Mouse (Mus musculus): ENCODE results near the gene Aimp1.
A peak's percentile ranks its signal among the peaks of the same experiment; 100 is the strongest.

Gene Aimp1

DNA sequence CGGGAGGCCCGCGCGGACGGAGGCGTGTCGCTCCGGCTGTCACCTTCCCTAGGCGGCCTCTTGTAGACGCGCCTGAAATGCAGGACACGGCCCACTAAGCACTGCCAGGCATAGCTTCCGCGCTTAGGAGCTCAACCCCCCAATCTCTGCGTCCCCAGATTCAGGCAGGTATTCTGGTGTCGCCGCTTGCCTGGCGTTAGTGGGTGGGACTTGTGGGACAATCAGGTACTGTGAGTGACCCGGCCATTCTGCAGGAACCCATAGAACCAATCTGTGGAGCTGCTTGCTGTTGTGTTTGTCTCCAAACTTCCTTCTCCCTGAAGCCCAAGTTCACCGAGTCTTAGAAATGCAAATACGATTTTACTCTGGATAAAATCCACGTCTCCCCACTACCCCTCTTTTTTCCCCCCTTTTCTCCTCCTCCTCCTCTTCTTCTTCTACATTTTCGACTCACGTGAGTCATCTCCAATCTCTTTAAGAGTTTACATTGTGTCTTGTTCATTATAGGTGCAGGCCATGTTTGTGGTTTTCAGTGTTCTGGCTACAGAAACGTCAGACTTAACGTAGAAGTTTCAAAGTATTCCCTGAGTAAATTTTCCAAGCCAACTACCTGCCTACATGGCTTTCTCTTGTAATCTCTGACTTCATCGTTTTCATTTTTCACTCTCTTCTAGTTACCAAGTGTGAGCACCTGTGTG is at the start of gene Aimp1:
Gene Aimp1, minus strand, starts transcription at position 140 of the 698 bp plus-strand sequence.
- DNase-seq, result no peak

DNA sequence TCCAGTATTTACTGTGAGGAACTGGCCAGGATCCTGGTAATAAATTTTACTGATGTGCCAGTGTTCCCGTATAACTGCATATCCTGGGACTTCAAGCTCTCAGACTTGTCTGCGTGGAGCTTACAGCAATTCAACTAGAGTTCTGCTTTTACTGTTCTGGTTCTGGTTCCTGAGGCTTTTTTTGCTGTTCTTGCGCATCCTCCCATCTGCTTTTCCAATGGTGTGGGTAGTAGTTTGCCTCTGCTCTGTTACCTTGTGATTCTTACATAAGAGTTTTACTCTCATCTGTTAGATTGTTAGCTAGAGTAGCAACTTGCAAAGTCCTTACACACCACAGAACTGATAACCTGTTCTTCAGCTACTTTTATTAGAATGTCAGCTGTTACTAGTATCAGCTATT is 40.2 kb upstream of the Aimp1 start:
- DNase-seq, result no peak

DNA sequence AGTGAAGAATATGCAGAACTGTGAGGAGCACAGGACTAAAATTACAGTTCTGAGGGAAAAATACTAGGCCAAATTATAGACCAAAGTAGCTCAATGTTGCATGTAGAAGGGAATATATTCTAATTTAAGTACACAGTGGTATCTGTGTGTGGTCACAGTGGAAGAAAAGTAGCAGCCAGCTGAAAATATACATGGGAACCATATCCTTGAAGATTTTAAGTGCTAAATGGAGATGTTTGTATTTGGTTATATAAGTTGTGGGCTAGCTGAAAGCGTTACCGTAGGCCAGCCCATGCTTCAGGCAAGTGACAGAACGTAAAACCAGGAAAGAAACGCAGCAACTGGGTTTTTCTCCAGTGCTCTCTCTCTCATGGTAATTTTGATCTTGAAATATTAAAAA is 33.1 kb upstream of the Aimp1 start:
- DNase-seq, result no peak

DNA sequence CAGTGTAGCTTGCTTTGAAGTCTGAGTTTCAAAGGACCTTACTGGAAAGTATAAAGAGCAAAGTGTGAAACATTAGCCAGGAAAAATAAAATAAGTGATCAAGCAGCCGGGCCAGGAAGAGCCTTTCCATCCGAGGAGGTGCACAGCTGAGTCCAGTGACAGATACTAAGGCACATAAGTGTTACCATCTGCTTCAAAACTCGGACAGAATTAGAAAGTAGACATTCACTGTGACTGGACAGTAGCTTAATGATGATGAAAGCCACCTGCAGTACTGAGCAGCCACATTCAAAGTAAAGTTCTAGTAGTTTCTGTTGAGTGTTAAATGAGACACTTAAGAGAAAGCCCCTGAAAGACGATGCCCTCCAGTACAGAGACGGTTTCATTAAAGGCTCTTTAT is 29.7 kb upstream of the Aimp1 start:
- no peak for DNase-seq

DNA sequence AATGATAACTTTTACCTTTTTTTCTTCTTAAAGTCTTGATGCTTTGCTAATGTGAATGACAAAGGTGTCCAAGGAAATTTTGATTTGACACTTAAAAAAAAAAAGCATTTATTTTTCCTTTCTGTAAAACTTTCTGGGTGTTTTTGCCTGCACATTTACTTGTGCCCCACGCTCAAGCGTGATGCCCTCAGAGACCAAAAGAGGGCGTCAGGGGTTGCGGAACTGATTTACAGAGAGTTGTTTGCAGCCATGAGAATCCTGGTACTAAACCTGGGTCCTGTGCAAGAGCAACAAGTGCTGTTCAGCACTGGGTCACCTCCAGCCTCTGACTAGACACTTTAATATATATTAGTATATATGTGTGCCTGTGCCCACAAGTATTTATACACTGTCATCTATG is 22.8 kb upstream of the Aimp1 start:
- no peak for DNase-seq

DNA sequence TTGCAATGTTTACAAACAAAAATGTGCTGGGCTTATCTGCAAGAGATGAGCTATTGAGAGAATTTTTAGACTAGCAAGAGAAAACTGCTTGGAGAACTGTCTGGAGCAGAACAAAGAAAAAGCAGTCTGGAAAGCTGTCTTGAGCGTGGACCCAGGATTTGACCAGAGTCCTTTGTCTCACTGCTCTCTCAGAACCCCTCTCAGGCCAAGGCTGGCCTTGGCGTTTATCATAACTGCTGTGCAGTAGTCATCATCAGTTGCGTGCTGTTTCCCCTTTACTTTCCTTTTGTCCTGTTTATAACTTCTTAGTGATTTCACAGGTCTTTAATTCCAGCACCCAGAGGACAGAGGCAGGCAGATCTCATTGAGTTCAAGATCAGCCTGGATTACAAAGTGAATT is 20.0 kb upstream of the Aimp1 start:
- DNase-seq, result no peak

DNA sequence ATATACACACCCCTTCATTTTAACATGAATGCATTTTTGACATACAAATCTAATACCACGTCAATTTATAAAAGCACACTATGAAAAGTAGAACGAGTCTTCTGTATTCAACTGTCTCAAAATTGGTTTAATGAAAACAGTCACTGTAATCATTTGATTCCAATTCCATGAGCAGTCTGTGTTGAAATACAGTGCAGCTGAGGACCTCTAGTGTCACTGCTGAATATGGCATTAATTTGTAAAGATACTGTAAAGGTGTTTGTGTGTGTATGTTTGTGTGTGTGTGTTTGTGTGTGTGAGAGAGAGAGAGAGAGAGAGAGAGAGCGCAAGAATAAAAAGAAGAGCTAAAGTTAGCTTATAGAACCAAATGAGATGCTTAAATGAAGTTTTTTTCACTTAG is 17.2 kb upstream of the Aimp1 start:
- DNase-seq, result no peak

DNA sequence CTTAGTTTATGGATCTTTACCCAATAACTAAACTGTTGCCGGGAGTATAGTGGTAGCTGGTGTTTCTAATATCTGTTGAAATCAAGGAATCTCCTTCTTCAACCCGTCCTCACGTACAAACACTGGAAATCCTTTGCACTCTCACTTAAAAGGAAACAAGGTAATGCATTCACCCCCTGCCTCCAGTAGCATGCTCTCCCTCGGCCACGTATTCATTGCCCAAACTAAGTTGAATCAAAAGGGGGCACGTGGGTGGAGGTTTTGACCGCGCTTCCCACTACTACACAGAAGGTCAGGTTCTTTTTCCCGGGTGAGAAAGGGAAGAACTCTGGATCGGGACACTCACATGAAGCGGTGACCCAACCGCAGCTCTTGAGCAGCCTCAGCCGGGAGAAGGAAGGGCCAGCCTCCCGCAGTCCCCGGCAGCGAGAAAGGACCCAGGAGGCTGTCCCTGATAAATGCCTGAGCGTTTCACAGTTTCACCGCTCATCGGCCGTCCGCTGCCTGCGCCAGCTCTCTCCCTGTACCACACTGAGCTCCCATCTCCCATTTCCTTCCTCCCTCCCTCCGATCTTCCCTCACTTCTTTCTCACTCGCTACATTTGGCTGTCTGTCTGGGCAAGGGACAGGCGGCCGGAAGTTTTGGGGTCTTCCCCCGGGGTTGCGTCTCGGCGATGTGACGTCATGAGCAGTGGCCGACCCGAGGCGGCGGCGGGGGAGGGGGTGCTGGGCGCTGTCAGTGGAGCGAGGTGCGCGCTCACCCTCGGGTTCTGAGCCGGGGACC is 531 bp downstream of the Aimp1 start, which contains the start of gene Tbck:
Gene Tbck, plus strand, starts transcription at position 698 of the 784 bp plus-strand sequence.
- peak; percentile 95 for DNase-seq

DNA sequence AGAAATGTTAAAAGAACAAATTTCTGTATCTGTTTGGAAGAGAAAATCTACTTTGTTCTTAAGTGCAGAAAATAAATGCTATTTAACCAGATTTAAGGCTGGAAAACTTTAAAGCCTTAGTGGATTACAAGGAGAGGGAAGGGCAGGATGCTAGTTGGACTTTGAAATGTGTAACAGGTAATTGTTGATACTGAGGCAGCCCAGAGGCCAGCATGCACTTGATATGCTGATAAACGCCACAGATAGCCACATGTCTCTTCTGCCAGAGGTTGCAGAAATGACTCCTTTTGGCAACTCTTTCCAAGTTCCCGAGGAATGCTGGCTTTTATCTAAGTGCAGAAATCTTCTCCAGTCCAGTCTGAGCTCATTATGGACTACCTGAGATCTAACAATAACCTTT is 6.7 kb downstream of the Aimp1 start:
- no peak for DNase-seq

DNA sequence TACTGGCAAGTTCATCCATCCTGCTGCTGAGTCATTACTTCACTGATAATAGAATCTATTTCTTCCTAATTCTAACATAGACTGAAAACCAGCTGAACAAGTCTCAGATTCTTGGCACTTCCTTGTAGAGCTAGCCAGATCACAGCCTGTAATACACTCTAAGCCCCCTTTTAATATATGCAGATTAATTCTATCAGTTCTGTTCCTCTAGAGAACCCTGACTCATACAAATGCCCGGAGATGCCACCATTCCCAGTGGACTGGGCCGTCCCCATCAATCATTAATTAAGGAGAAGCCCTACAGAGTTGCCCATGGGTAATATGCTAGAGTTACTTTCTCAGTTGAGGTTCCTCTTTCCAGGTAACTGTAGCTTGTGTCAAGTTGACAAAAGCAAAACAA is 28.2 kb downstream of the Aimp1 start:
- DNase-seq, result no peak

DNA sequence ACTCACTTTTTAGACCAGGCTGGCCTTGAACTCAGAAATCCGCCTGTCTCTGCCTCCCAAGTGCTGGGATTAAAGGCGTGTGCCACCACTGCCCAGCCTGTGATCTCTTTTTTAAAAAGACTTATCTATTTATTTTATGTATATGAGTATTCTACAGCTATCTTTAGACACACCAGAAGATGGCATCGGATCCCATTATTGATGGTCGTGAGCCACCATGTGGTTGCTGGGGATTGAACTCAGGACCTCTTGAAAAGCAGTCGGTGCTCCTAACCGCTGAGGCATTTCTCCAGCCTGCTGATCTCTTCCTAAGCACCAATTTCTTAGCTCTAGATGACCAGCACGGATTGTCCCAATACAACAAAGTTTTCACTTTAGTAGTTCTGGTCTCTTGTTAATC is 30.2 kb downstream of the Aimp1 start:
- no peak for DNase-seq

DNA sequence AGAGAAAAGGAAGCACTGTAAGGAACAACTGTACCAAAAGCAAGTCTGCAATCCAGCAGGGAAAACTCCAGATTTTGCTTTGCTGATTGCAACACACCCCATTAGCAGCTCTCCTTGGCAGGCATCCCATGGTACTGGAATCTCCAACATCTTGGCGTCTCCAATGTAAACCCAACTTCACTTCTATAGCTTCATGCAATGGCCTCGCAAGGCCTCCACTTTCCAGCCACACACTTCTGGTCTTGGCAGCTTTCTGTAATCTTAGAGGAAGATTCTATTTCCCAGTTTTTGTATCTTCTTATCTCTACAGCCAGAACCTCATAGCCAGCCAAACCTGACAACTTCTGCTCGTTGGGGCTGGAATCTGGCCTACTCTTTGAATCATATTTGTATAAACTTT is 32.4 kb downstream of the Aimp1 start:
- no peak for DNase-seq

DNA sequence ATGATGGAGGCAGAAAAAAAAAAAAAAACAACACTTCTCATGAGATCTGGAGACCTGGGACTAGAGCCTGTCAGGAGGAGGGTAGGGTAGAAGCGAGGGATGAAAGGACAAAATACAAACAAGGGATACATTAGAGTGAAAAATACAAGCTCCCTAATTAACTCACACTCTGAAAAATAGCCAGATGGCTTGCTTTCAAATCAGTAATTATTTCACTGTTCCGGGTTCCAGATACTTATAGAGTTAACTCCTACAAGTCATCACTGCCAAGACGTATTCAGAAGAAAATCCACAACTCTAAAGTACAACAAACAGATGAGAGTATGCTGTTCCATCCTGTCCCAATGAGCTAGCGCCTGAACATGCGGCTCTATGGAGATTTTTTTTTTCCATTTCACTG is 34.0 kb downstream of the Aimp1 start:
- DNase-seq, result no peak

DNA sequence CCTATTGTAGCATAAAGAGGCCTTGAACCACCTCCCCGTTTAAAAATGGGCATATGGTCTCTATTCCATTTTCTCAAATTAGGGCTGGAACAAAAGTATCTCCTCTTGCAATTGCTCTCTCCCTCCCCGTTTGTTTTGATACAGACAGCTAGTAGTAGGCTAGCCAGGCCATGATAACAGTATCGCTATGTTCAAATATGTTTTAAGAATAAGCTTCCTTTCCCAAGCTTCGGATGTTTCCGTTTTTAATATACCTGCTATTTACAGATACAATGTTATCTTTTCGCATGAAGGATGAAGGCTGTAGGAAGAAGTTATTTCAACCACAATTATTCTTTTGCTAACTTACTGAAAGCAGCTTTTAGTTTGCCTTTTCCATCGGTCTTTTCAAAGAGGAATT is 34.8 kb downstream of the Aimp1 start:
- DNase-seq, result no peak

DNA sequence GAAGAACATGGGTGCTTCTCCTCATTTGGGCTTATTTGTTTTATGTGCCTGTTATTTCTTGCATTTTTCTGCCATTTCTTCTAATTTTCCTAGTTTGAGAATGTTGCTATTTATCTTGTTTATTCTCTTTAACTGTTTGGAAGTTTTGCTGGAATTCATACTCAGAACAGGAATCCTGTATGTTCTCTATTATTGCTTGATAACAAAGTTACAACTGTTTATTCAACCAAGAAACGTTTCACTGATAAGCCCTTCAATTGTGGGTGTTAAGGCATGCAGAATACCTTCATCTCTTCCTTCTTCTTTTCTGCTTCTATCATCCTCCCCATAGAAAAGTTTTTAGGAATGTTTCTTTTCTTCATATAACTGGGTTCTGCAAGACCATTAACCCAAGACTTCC is 37.4 kb downstream of the Aimp1 start:
- no peak for DNase-seq

DNA sequence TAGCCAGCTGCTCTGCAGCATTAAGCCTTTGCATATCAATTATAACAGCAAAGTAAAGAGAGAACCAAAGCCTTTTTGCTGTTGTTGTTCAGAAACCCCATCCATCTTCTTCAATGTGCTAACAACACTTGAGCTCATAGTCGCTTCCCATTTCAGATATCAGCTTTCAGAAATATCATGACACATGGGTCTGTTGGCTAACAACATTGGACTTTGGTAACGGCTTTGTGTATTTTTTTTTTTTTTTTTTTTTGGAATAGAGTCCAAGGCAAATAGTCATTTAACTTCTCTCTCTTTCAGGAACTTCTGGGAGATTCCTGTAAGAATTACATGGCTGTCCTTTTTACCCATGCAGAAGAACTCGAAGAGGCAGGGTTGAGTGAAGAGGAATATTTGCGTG is 40.1 kb downstream of the Aimp1 start:
- no peak for DNase-seq

DNA sequence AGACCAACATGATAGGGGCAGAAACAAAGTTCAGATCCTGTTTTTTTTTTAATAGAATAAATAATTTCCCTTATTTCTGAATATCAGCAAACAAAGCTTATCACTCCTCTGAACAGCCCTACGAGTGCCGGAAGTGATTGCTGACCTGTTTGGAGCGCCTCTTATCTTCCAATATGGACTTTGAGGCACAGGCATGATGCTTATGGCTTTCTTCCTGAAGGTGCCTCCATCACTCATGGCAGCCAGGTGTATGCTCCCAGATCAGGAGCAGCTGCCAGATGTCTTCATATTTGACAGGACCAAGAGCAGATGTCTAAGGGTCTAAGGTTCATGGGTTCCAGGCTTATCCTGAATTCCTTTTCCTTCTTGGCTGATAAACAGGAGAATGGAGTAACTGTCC is 47.1 kb downstream of the Aimp1 start:
- DNase-seq, result no peak

DNA sequence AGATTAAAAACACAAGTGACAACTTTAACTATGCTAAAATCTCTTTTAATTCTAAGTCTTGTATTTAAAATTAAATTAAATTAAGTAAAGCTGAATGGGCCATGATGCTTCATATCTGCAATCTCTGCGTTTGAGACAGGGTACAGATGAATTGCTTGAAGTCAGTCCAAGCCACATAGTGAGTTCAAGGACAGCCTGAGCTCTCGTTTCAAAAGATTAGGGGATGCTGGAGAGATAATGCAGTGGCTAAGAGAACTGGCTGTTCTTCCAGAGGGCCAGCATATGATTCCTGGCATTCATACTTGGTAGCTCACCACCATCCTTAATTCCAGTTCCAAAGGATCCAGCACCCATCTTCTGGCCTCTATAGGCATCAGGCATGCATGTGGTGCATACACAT is 50.9 kb downstream of the Aimp1 start:
- DNase-seq, result no peak

DNA sequence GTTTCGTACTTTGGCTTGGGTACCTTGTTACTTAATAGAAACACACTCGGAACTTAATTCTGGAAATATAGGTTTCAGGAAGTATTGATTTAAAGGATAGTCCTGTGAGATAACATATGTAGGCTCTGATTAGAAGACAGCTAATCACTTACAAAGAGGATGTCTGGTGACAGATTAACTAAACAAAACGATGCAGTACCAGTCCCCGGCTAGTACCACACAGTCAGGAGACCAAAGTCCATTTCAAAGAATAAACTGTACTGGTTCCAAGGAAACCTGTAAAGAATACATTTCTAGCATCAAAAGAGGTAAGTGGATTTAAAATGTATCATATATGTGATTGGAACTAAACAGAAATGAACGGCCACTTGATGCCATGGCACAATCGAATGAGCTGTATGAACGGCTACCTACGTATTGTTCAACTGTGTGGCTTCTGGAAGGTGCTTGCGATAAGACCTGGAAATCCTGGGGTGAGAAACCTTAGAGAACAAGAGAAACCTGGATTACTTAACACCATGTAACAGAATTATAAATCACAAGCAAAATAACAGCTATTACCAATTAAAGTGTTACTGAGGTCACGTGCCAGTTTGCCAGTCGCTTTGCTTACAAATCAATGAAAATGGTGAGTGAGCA is 54.5 kb downstream of the Aimp1 start, which contains the start of gene Gimd1:
Gene Gimd1, plus strand, starts transcription at position 220 of the 639 bp plus-strand sequence.
- DNase-seq, result no peak

DNA sequence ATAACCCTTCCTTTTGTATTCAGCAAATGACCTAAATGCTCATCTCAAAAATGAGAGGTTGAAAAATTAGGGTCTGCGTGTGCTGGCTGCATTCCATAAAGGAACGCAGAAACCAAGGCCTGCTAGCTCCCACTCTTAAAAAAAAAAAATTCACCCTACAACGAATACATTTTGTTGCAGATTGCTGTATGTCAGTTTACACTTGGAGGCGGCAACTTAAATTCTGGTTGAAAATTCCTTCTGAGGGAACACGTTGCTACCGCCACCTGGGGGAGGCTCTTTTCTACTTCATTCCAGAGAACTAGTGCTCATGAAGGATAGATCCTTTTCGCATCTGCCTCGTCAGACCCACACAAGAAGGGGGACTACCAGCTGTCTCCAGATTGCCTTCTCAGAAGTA is 55.4 kb downstream of the Aimp1 start:
- DNase-seq, result no peak

All from cerebellum, adult 8-10 months (tissue).